Mouse (Mus musculus) spleen, postnatal 4 days (tissue): Measurements from ENCODE around the gene Idua.

Experiments
- DNase-seq, 2 experiments: peaks; one replicate each; pipeline ENCODE4 v3.0.0; 2022; ENCODE audit warnings: low spot score in 2 of 2

Idua gene

GRCm38 (mm10) chr5:108719761-108720160 lies 59.6 kb downstream of the Idua start:
- DNase-seq = no peak

GRCm38 (mm10) chr5:108724006-108724405 lies 63.9 kb downstream of the Idua start:
- DNase-seq = no peak

GRCm38 (mm10) chr5:108726557-108727248 lies 66.6 kb downstream of the Idua start:
- peak; percentile 54 to 81 for DNase-seq

GRCm38 (mm10) chr5:108727425-108727824 lies 67.3 kb downstream of the Idua start:
- no peak for DNase-seq
